Mouse (Mus musculus) neutrophil, adult 59 days (primary cell): ENCODE data around the gene C1qtnf12. TPM values are rescaled to one million over a fixed set of nuclear protein-coding genes. Genes with fewer than 3 reads are reported as not detected.

Experiments used
- total RNA-seq, 2 experiments: library from RNA; stranded (reverse); gene quantifications; 1 replicate in 1 of 2; 2 replicates in 1 of 2; pipeline ENCODE4 v1.2.4; 2023

The C1qtnf12 gene
- total RNA-seq: 10 to 100 TPM; 20.5 to 36.9 TPM

DNA sequence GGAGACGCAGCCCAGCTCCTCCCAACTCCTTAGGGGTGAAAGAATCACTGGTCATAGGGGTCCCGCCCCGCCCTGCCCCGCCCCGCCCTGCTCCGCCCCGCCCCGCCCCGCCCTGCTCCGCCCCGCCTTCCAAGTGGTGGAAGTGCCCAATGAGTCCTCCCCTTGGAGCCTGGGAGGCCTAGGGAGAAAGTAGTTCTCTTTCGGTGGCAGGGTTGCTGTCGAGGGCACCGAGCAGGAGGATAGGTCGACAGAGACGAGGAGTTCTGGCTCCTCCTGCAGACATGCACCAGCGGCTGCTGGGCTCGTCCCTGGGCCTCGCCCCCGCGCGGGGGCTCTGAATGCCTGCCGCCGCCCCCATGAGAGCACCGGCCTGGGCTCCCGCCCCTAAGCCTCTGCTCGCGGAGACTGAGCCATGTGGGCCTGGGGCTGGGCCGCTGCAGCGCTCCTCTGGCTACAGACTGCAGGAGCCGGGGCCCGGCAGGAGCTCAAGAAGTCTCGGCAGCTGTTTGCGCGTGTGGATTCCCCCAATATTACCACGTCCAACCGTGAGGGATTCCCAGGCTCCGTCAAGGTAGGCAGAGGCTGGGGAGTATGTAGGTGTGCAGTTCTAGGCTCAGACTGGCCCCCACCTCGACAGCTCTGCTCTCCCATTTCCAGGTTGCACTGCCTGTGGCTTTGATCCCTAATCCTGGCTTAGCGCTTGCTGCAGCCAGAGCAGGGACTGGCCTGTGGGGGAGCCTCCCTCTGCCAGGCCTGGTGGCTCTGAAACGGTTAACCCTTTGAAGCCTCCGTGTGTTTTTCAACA, at the start of gene C1qtnf12:
Gene C1qtnf12 (plus strand): TSS at position 152 of the 805 bp plus-strand sequence.

GRCm38 (mm10) chr4:155943534-155944249, 18.4 kb upstream of the C1qtnf12 start, which contains the start of gene Ube2j2:
TSS of gene Ube2j2 (plus strand) at chr4:155943831.

GRCm38 (mm10) chr4:155992241-155992905, 30.3 kb downstream of the C1qtnf12 start, which contains the start of the genes B3galt6 and Sdf4:
TSS of gene B3galt6 (minus strand) at chr4:155992649.
TSS of gene Sdf4 (plus strand) at chr4:155992872.

GRCm38 (mm10) chr4:156013637-156014036, 51.5 kb downstream of the C1qtnf12 start, which contains the start of gene Tnfrsf4:
TSS of gene Tnfrsf4 (plus strand) at chr4:156013843.

Other genes with a start within 250 kb of the C1qtnf12 start
- gene Tmem240, start 227.5 kb upstream of the C1qtnf12 start, total RNA-seq: under 1 TPM; 0.44 to 0.51 TPM
- 10 to 100 TPM; 10.7 to 13.0 TPM for gene Atad3a, start 201.2 kb upstream of the C1qtnf12 start, total RNA-seq
- not detected for gene Vwa1, start 187.6 kb upstream of the C1qtnf12 start, total RNA-seq
- gene Tmem88b, start 176.4 kb upstream of the C1qtnf12 start, total RNA-seq: not detected
- gene Ankrd65, start 171.9 kb upstream of the C1qtnf12 start, total RNA-seq: under 1 TPM in 1 of 2 experiments, not detected in 1; 0.40 TPM
- 10 to 100 TPM; 49.7 to 50.7 TPM for gene Mrpl20, start 159.4 kb upstream of the C1qtnf12 start, total RNA-seq
- 100 to 1,000 TPM; 131 to 142 TPM for gene Ccnl2, start 149.8 kb upstream of the C1qtnf12 start, total RNA-seq
- 100 to 1,000 TPM in 1 of 2 experiments, 10 to 100 TPM in 1; 81.0 to 100 TPM for gene Aurkaip1, start 131.0 kb upstream of the C1qtnf12 start, total RNA-seq
- gene Mxra8, start 122.6 kb upstream of the C1qtnf12 start, total RNA-seq: under 1 TPM in 1 of 2 experiments, not detected in 1; 0.78 TPM
- 10 to 100 TPM; 49.5 to 53.3 TPM for gene Dvl1, start 114.9 kb upstream of the C1qtnf12 start, total RNA-seq
- 1 to 10 TPM; 2.6 to 2.8 TPM for gene Tas1r3, start 99.0 kb upstream of the C1qtnf12 start, total RNA-seq
- gene Cptp, start 92.9 kb upstream of the C1qtnf12 start, total RNA-seq: 10 to 100 TPM; 22.2 TPM
- 10 to 100 TPM; 40.0 to 40.7 TPM for gene Ints11, start 92.8 kb upstream of the C1qtnf12 start, total RNA-seq
- 10 to 100 TPM; 12.2 TPM for gene Pusl1, start 70.5 kb upstream of the C1qtnf12 start, total RNA-seq
- gene Acap3, start 70.5 kb upstream of the C1qtnf12 start, total RNA-seq: 10 to 100 TPM; 57.0 to 63.5 TPM
- 10 to 100 TPM; 85.6 to 91.1 TPM for gene Ube2j2, start 18.5 kb upstream of the C1qtnf12 start, total RNA-seq
- 1 to 10 TPM; 2.0 to 2.4 TPM for gene B3galt6, start 30.3 kb downstream of the C1qtnf12 start, total RNA-seq
- 100 to 1,000 TPM in 1 of 2 experiments, 10 to 100 TPM in 1; 97.9 to 120 TPM for gene Sdf4, start 30.6 kb downstream of the C1qtnf12 start, total RNA-seq
- gene Tnfrsf4, start 51.5 kb downstream of the C1qtnf12 start, total RNA-seq: 1 to 10 TPM; 1.9 to 2.0 TPM
- 1 to 10 TPM; 3.9 to 6.7 TPM for gene Tnfrsf18, start 63.8 kb downstream of the C1qtnf12 start, total RNA-seq
- gene Ttll10, start 97.1 kb downstream of the C1qtnf12 start, total RNA-seq: not detected
- gene 9430015G10Rik, start 147.7 kb downstream of the C1qtnf12 start, total RNA-seq: 10 to 100 TPM; 14.9 to 19.7 TPM
- under 1 TPM; 0.20 to 0.29 TPM for gene Rnf223, start 168.2 kb downstream of the C1qtnf12 start, total RNA-seq
- gene Agrn, start 235.2 kb downstream of the C1qtnf12 start, total RNA-seq: 10 to 100 TPM; 13.3 to 16.7 TPM
- gene Isg15, start 238.5 kb downstream of the C1qtnf12 start, total RNA-seq: 10 to 100 TPM; 10.3 to 11.6 TPM
- gene AW011738, start 241.0 kb downstream of the C1qtnf12 start, total RNA-seq: 1 to 10 TPM; 5.1 to 8.5 TPM